Mouse (Mus musculus) liver, embryonic 11.5 days (tissue): ENCODE data around the gene Ap2b1. TPM values are rescaled to one million over a fixed set of nuclear protein-coding genes. Genes with fewer than 3 reads are reported as not detected.

Experiments
- polyA plus RNA-seq: library from polyadenylated mRNA; unstranded; fragments of >200 nt; fragmentation: Nextera tagmentation; extraction: Ambion mirVana; gene quantifications from 2 replicates; pipeline ENCODE4 v1.2.1, GENCODE M21; 2014

Gene Ap2b1
- polyA plus RNA-seq, 1 experiment from 2014 or later, result 52.2 TPM

Other genes with a start within 250 kb of the Ap2b1 start
- gene Slfn2, start 233.9 kb upstream of the Ap2b1 start, polyA plus RNA-seq, result 4.3 and 4.5 TPM in 2 replicates
- gene Slfn1, start 182.2 kb upstream of the Ap2b1 start, polyA plus RNA-seq, result 0.13 TPM in 1 of 2 replicates, not detected in the other
- not detected in 2 replicates for gene Slfn4, start 123.8 kb upstream of the Ap2b1 start, polyA plus RNA-seq
- 0.71 and 0.83 TPM in 2 replicates for gene Slfn3, start 107.7 kb upstream of the Ap2b1 start, polyA plus RNA-seq
- 2.1 and 2.4 TPM in 2 replicates for gene Slfn14, start 12.3 kb upstream of the Ap2b1 start, polyA plus RNA-seq
- 12.4 and 13.7 TPM in 2 replicates for gene Pex12, start 3.6 kb downstream of the Ap2b1 start, polyA plus RNA-seq
- gene Rasl10b, start 110.1 kb downstream of the Ap2b1 start, polyA plus RNA-seq, result 0.40 and 1.5 TPM in 2 replicates
- not detected in 2 replicates for gene Gas2l2, start 130.4 kb downstream of the Ap2b1 start, polyA plus RNA-seq
- gene 1700020L24Rik, start 138.7 kb downstream of the Ap2b1 start, polyA plus RNA-seq, result 0.49 and 0.82 TPM in 2 replicates
- 0.71 and 0.88 TPM in 2 replicates for gene Mmp28, start 164.0 kb downstream of the Ap2b1 start, polyA plus RNA-seq
- gene Taf15, start 174.1 kb downstream of the Ap2b1 start, polyA plus RNA-seq, result 6.0 and 6.6 TPM in 2 replicates
- gene Heatr9, start 223.2 kb downstream of the Ap2b1 start, polyA plus RNA-seq, result not detected in 2 replicates
- not detected in 2 replicates for gene Ccl5, start 231.5 kb downstream of the Ap2b1 start, polyA plus RNA-seq